Mouse (Mus musculus) adrenal gland, adult 18-20 months (tissue): Measurements from ENCODE around the gene Mdm1. TPM values are rescaled to one million over a fixed set of nuclear protein-coding genes. Genes with fewer than 3 reads are reported as not detected.
"Not testable (repeated sequence)": the region's sequence is repeated elsewhere in the genome, so short reads cannot be mapped to it uniquely, and the experiment has no call there.

Source experiments
- DNase-seq, 2 experiments: peaks; one replicate each; pipeline ENCODE4 v3.0.0; 2021 to 2022; ENCODE audit warnings: low spot score in 2 of 2
- total RNA-seq, 2 experiments: library from RNA; stranded (reverse); gene quantifications; 1 replicate in 1 of 2; 2 replicates in 1 of 2; pipeline ENCODE4 v1.2.3; 2021

The Mdm1 gene
- total RNA-seq, 2 experiments from 2014 or later: 10.9 to 11.4 TPM

DNA sequence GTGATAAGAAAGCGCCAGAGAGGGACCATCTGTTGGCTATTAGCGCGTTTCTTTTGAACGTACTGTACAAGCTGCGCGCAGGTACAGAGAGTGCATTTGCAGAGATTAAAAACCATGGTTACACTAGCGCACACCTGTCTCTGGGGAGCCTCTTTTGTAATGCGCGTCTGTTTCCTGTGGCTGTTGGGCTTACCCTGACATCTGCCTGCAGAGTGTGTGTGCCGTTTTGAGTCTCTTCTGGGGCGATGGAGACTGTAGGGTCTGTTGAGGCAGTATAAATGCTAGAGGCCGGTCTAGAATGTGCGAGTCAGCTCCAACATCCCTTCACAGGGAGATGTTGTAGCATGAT lies 19.7 kb upstream of the Mdm1 start:
- DNase-seq: no peak

GRCm38 (mm10) chr10:118122441-118123162 lies 19.0 kb upstream of the Mdm1 start:
- no peak for DNase-seq

DNA sequence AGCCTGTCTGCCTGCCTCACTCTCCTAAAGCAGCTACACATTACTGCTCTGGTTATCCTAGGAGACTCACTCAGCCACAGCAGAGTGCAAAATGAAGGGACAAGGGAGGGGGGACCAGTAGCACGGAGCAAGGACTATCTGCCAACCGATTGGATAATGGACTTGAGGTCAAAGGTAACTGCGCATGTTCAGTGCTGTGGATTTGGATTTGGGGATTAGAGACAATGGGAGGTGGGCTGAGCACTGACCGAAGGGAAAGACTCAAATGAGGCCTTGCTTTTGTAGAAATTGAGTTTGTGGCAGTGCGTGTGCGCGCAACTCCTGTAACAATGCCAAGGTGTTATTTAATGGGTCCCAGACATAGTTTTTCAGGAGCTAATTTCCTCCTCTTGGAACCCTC lies 16.4 kb upstream of the Mdm1 start:
- DNase-seq: no peak

DNA sequence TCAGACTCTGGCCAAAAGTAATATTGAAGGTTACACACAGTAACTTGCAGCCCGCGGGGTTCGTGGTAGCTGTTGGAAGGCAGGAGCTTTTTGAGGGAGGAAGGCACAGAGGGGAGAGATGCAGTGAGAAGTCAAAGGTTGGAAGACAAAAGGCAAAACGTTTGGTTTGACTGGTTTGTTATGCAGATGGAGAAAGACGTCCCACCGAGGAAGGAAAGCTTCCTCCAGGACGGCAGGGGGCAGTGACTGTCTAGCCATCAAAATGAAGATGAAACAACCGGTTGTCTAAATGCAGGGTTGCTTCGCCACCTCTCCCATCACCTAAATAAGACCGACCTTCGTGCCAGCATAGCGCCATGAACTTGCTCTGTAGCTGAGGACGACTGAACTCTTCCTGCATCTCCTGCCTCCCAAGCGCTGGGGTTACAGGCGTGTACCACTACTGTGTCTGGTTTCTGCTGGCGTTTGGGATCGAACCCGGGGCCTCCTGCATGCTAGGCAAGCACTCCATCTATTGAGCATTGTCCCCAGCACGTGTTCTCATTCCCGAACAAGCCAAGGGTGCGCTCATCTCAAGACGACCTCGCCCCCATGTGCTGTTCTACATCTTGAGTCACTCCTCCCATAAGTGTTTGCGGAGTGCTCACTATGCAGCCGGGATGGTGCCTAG lies 15.7 kb upstream of the Mdm1 start:
- no peak for DNase-seq

GRCm38 (mm10) chr10:118129001-118129682 lies 12.5 kb upstream of the Mdm1 start:
- DNase-seq: no peak

DNA sequence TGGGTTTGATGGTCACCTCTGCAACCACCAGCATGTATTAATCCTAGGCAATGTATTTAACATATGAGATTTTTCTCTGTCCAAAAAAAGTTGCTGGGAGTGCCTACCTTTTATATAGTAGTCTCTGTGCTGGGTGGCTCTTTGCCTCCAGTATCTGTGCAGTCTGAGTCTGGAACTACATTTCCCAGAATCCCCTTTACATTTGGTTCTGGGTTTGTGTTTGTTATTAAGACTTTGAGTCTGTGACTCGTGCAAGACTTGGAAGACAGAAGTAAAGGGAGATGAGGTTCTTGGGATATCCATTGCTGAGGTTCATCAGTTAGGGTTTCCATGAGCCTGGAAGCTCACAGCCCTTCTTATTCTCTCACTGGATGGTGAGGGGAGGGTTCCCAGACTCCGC lies 11.6 kb upstream of the Mdm1 start:
- no peak for DNase-seq

DNA sequence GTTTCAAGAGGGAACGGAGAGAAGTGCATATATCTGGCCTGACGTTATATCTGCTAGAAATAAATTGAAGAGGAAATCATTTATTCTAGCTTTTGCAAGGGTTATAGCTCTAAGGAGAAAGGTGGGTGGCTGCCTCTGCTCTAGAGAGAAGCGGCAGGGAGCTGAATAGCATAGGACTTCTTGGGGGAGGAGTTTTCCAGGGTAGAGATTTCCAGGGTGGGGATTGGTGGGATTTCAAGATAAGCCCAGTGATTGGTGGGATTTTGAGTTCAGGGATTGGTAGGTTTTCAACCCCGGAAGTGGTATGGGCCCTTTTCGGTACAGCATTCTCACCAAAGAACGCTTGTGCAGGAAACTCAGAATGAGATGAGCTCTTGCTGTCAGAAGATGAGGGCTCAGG lies 8.6 kb upstream of the Mdm1 start:
- DNase-seq: no peak

DNA sequence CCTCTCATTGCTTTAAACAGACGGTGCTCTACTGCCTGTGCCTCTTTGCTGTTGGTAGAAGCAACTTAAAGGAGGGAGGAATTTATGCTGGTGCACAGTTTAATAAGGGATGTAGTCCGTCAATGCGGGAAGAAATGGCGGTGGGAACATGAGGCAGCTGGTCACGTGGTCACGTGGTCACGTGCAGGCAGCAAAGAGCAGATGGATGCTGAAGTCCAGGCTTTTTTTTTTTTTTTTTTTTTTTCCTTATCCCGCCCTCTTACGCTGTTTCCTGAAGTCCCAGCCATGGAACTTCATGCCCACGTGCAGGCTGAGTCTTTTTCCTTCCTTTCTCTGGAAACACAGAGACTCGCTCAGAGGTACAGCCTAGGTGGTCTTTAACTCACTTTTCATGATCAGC lies 3.1 kb upstream of the Mdm1 start:
- DNase-seq: no peak

DNA sequence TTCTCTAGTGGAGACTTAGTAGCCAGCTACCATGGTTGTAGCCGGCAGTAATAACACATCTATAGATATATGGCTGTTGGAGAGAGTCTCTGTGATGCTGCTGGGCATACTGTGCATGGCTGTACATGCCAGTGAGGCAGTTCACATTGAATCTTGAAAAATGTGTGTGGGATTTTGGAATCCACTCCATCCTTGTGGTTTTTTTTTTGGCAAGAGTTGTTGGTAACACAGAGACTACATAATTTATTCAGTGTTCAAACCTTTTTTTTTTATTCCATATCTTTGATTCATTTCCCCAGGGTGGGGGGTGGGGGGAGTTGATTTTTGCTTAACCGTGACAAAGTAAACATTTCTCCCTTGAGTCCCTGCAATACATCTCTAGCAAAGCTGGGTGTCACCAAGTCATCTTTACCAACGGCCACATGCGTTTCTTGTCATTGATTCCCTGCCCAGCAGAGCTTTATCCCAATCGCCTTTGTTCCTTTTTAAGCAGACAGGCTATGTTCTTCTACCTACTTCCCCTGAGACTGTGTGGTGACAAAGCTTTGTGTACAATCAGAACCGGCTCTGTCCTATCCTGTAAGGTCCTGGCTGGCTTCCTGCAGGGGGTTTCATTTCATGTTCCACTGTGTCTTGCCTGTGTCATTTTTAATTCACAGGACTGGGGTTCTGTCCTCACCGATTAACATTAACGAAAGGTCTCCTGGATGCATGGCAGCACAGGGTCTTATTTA lies 1.6 kb upstream of the Mdm1 start:
- no peak for DNase-seq

DNA sequence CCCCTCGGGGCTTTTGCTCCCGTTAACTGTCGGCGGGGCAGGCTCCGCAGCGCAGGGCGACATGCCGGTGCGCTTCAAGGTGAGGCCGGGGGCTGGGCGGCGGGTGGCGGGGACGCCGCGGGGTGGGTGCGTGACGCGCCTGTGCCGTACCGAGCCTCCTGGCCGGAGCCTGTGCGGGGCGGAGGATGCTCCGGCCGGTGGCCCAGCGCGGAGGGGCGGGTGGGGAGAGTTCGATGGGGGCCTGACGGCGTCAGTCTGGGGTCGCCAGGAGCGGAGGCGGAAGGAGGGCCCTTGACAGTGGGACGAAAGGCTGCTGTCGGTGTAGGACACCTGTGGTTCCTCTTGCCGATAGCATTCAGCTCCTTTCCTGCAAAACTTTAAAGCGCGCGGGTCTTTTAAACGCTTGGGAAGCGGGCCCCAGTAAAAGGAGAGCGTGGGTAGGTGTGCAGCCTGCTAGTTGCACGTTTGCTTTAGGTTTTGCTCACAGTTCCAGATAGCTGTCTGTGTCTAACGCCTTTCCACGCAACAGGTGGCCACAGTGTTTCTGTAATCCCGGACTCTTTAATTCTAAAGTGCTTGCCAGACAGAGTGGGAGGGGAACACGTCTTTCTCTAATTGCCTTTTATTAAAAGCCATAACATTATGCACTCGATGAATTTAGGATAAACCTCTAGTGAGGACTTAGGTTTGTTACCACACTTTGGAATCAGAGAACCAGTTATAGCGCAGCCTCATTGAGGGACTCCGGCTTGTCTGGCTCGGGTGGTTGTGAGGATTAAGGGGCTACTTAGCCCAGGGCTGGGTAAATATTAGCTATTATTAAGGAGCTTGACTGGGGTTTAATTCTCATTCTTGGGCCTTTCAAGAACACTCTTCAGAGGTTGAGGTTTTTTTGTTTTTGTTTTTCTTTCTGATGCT lies 532 bp downstream of the Mdm1 start:
- no peak for DNase-seq

GRCm38 (mm10) chr10:118149381-118149780 lies 7.8 kb downstream of the Mdm1 start:
- no peak for DNase-seq

GRCm38 (mm10) chr10:118150866-118151265 lies 9.3 kb downstream of the Mdm1 start:
- no peak for DNase-seq

GRCm38 (mm10) chr10:118155932-118156331 lies 14.3 kb downstream of the Mdm1 start:
- DNase-seq: no peak

DNA sequence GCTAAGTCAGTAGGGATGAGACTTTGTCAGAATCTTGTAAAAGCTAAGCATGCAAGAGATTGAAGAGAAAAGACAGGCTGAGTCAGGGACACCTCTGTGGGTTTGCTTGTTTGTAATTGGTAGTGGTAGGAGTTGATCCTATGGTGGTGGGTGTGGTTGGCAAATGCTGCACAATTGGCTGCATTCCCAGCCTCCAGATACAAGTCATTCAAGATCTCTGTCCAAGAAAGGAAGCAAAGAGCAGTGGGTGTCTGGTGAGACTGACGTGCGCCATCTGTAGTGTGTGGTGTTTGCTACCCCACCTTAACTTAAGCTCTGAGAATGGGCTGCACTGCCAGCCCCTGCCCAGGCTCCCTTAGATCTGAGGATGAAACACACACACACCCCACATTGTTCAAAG lies 19.5 kb downstream of the Mdm1 start:
- no peak for DNase-seq

DNA sequence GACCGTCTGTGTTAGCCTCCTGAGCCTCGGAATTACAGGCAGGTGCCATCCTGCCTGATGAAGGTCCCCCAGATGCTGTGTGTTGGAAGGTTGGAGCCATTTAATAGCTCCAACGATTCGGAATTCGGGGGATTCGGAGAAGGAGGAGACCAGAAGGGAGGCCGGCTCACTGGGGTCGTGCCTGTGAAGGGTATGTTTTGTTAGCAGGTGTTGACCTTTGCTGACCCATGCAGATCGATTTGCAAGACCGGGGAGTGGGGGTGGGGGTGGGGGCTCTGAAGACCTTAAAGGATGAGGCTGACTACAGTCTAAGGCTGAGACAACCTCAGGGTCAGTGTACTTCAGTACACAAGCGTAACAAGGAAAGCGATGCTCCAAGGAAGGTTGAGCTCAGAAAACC lies 27.6 kb downstream of the Mdm1 start:
- no peak for DNase-seq

- DNase-seq: no peak
Observed at GRCm38 (mm10) chr10:118172416-118172815, 30.8 kb downstream of the Mdm1 start.

GRCm38 (mm10) chr10:118172876-118173275 lies 31.3 kb downstream of the Mdm1 start:
- DNase-seq: no peak

DNA sequence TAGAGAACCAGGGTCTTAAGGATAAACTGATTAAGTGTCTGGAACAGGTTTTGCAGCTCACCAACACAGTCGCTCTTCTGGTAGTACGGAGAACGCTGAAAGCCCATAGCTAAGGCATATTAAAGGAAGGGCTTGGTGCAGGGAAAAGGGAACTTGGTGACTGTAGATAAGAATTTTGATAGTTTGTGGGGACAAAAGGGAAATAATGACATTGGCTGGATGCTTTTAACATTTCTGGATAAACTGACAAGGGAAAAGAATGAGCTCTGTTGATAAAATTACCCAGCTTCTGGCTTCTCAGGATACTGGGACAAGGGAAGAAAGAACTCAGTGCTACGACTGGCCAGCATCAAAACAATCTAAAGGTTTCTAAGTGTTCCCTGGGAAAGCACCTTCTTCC lies 33.9 kb downstream of the Mdm1 start:
- DNase-seq: not testable (repeated sequence)

DNA sequence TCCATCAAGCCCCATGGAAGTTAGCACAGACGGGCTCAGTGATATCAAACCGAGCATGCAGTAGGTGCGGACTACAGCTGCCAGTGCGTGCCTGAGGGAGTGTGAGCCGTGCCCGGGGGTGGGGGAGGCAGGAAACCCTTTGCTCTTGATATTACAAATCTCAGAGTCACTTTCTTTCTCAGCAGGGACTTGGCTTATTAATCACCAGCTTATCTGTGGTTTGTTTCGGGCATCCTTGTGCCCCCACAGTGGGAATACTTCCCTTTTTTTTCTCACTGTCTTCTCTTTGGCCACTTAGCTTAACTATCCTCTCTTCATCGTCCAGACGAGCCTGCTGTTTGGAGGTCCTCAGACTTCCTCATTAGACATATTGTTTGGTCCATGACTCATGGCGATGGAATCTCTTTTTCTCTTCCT lies 37.1 kb downstream of the Mdm1 start:
- no peak for DNase-seq

DNA sequence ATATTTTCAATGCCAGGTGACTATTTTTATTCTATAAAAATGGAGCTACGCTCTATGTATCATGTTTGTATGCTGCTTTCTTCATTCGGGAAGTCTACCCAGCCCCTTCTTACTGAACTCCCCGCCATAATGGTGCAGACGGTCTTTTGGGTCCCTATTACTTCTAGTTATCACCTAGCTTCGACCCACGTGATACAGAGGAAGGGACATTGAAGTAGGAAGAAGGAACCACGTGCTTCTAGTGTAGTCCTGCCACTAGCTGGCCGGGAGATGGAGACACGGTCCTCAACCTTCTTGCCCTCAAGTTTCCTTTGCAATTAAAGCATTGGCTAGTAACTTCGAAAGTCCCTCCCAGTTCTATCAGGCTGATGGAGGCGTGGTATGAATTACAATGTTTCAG lies 37.7 kb downstream of the Mdm1 start:
- DNase-seq: no peak

- DNase-seq: not testable (repeated sequence)
Observed at GRCm38 (mm10) chr10:118195150-118195549, 53.5 kb downstream of the Mdm1 start.
